Mouse (Mus musculus) liver, embryonic 13.5 days (tissue): Measurements from ENCODE around the gene Sept4. TPM values are rescaled to one million over a fixed set of nuclear protein-coding genes. Genes with fewer than 3 reads are reported as not detected.
A peak's percentile ranks its signal among the peaks of the same experiment; 100 is the strongest.

ENCODE experiments used
- ATAC-seq: fragments of 200-750 bp; cut with Nextera tagmentation; 2 replicates; pipeline ENCODE4 v1.8.0; 2017; ENCODE audit warnings: low read depth, mild to moderate bottlenecking, moderate number of reproducible peaks, moderate library complexity
- DNase-seq: peaks from one replicate; pipeline ENCODE4 v3.0.0; 2022
- H3K27ac ChIP-seq: fragments of 300-500 bp; sonication (generic); 2 replicates; pipeline ENCODE4 v1.5.1; 2015; ENCODE audit warnings: moderate library complexity, mild to moderate bottlenecking, inconsistent platforms
- H3K27me3 ChIP-seq: fragments of 300-500 bp; sonication (generic); 2 replicates; pipeline ENCODE4 v1.6.1; 2015; ENCODE audit warnings: mild to moderate bottlenecking, inconsistent platforms
- H3K36me3 ChIP-seq: fragments of 300-500 bp; sonication (generic); 2 replicates; pipeline ENCODE4 v1.6.1; 2015; ENCODE audit warnings: mild to moderate bottlenecking, inconsistent platforms
- H3K4me1 ChIP-seq: fragments of 300-500 bp; sonication (generic); replicated peaks from 2 replicates; pipeline ENCODE4 v1.6.1; 2015; ENCODE audit warnings: inconsistent platforms
- H3K4me2 ChIP-seq: fragments of 300-500 bp; sonication (generic); 2 replicates; pipeline ENCODE4 v1.6.1; 2015; ENCODE audit warnings: inconsistent platforms, mild to moderate bottlenecking, moderate library complexity
- H3K4me3 ChIP-seq: fragments of 300-500 bp; sonication (generic); replicated peaks from 2 replicates; pipeline ENCODE4 v1.5.1; 2015; ENCODE audit warnings: mild to moderate bottlenecking, inconsistent platforms
- H3K9ac ChIP-seq: fragments of 300-500 bp; sonication (generic); 2 replicates; pipeline ENCODE4 v1.6.1; 2015; ENCODE audit warnings: mild to moderate bottlenecking, inconsistent platforms
- H3K9me3 ChIP-seq: fragments of 300-500 bp; sonication (generic); replicated peaks from 2 replicates; pipeline ENCODE4 v1.6.1; 2016; ENCODE audit warnings: inconsistent platforms
- WGBS: fragments of 180-500 bp; shearing (Covaris S2); methylation state at CpG from one replicate; pipeline ENCODE4 v1.1.7; 2015; ENCODE audit not compliant: insufficient replicate concordance; 5-methylcytosine and 5-hydroxymethylcytosine counted together
- polyA plus RNA-seq: library from polyadenylated mRNA; unstranded; fragments of >200 nt; fragmentation: Nextera tagmentation; extraction: Ambion mirVana; gene quantifications from 2 replicates; pipeline ENCODE4 v1.2.1, GENCODE M21; 2015

Gene Sept4
- polyA plus RNA-seq, 1 experiment from 2014 or later: 11.2 TPM

- H3K9ac ChIP-seq: peak overlapping the region; percentile 18; the same call in 1 of the 2 replicates
- peak overlapping the region; percentile 87 for H3K4me2 ChIP-seq
Observed at GRCm38 (mm10) chr11:87579713-87580112, 11.0 kb downstream of the Sept4 start.

GRCm38 (mm10) chr11:87580543-87581085, 11.9 kb downstream of the Sept4 start:
- peaks cover 24% of the 10 kb centered on the region for H3K4me1 ChIP-seq

More at GRCm38 (mm10) chr11:87579713-87580112, 11.0 kb downstream of the Sept4 start:
- Histone ChIP-seq H3K27me3 (no peaks in the 10 kb centered on the region; the same call in 1 of the 2 replicates), H3K4me3 (no peak overlapping the region), H3K36me3 (no peaks in the 10 kb centered on the region), H3K4me1 (peaks cover 24% of the 10 kb centered on the region), H3K9me3 (no peaks in the 10 kb centered on the region), H3K27ac (0 out of 2 replicates have a peak overlapping the region, but pooled peaks have one; percentile 20)
- ATAC-seq (no peak), DNase-seq (no peak)
- WGBS: 42% methylated on average over 1 of the region's 1 CpGs

GRCm38 (mm10) chr11:87581161-87581865, 12.6 kb downstream of the Sept4 start:
- H3K9ac ChIP-seq: no peak overlapping the region
- no peaks in the 10 kb centered on the region for H3K36me3 ChIP-seq
- H3K4me1 ChIP-seq: peaks cover 24% of the 10 kb centered on the region
- H3K27ac ChIP-seq: no peak overlapping the region
- H3K4me2 ChIP-seq: no peak overlapping the region
- no peaks in the 10 kb centered on the region; the same call in 1 of the 2 replicates for H3K27me3 ChIP-seq
- DNase-seq: no peak
- H3K4me3 ChIP-seq: no peak overlapping the region
- ATAC-seq: no peak
- WGBS: 77% methylated on average over 12 of the region's 12 CpGs
- H3K9me3 ChIP-seq: no peaks in the 10 kb centered on the region

More at GRCm38 (mm10) chr11:87580543-87581085, 11.9 kb downstream of the Sept4 start:
- 53% methylated on average over 10 of the region's 10 CpGs for WGBS
- Histone ChIP-seq H3K27me3 (no peaks in the 10 kb centered on the region; the same call in 1 of the 2 replicates), H3K36me3 (no peaks in the 10 kb centered on the region), H3K27ac (no peak overlapping the region), H3K9ac (no peak overlapping the region), H3K4me2 (no peak overlapping the region), H3K9me3 (no peaks in the 10 kb centered on the region), H3K4me3 (no peak overlapping the region)
- DNase-seq: no peak
- ATAC-seq: no peak

- Histone ChIP-seq H3K9me3 (no peaks in the 10 kb centered on the region), H3K36me3 (no peaks in the 10 kb centered on the region), H3K27me3 (no peaks in the 10 kb centered on the region; the same call in 1 of the 2 replicates), H3K4me3 (no peak overlapping the region), H3K9ac (no peak overlapping the region), H3K4me1 (peaks cover 24% of the 10 kb centered on the region), H3K4me2 (no peak overlapping the region), H3K27ac (no peak overlapping the region)
- DNase-seq (no peak), ATAC-seq (no peak)
- 70% methylated on average over 8 of the region's 8 CpGs for WGBS
Observed at GRCm38 (mm10) chr11:87581933-87582710, 13.4 kb downstream of the Sept4 start.

- peaks cover 14% of the 10 kb centered on the region for H3K4me1 ChIP-seq
- no peaks in the 10 kb centered on the region for H3K9me3 ChIP-seq
- ATAC-seq (no peak), DNase-seq (no peak)
- H3K9ac ChIP-seq: no peak overlapping the region
- no peaks in the 10 kb centered on the region for H3K27me3 ChIP-seq
- 0 out of 2 replicates have a peak overlapping the region, but pooled peaks have one; percentile 13 for H3K27ac ChIP-seq
- no peaks in the 10 kb centered on the region for H3K36me3 ChIP-seq
- no peak overlapping the region for H3K4me3 ChIP-seq
- 63% methylated on average over 6 of the region's 6 CpGs for WGBS
- H3K4me2 ChIP-seq: no peak overlapping the region
Observed at GRCm38 (mm10) chr11:87583291-87584034, 14.8 kb downstream of the Sept4 start.

GRCm38 (mm10) chr11:87584711-87585505, 16.2 kb downstream of the Sept4 start:
- H3K27ac ChIP-seq: peak overlapping the region; percentile 52
- 69% methylated on average over 10 of the region's 10 CpGs for WGBS
- no peak for ATAC-seq
- H3K9ac ChIP-seq: no peak overlapping the region
- peaks cover 11% of the 10 kb centered on the region for H3K4me1 ChIP-seq
- DNase-seq: no peak
- no peaks in the 10 kb centered on the region for H3K36me3 ChIP-seq
- no peak overlapping the region for H3K4me2 ChIP-seq
- no peaks in the 10 kb centered on the region for H3K9me3 ChIP-seq
- no peaks in the 10 kb centered on the region for H3K27me3 ChIP-seq
- H3K4me3 ChIP-seq: no peak overlapping the region

GRCm38 (mm10) chr11:87587211-87587874, 18.6 kb downstream of the Sept4 start:
- no peak overlapping the region for H3K4me3 ChIP-seq
- H3K36me3 ChIP-seq: no peaks in the 10 kb centered on the region
- H3K27ac ChIP-seq: no peak overlapping the region
- no peaks in the 10 kb centered on the region for H3K9me3 ChIP-seq
- H3K27me3 ChIP-seq: no peaks in the 10 kb centered on the region
- H3K4me2 ChIP-seq: no peak overlapping the region
- peaks cover 22% of the 10 kb centered on the region for H3K4me1 ChIP-seq
- WGBS: 86% methylated on average over 5 of the region's 5 CpGs
- DNase-seq (no peak), ATAC-seq (no peak)
- H3K9ac ChIP-seq: no peak overlapping the region

- ATAC-seq (no peak), DNase-seq (no peak)
- WGBS: 90% methylated on average over 8 of the region's 8 CpGs
- no peaks in the 10 kb centered on the region for H3K27me3 ChIP-seq
- H3K4me1 ChIP-seq: peaks cover 44% of the 10 kb centered on the region
- peak overlapping the region; percentile 91; the same call in 1 of the 2 replicates for H3K4me2 ChIP-seq
- peaks cover 9% of the 10 kb centered on the region for H3K36me3 ChIP-seq
- H3K9ac ChIP-seq: no peak overlapping the region
- no peak overlapping the region for H3K4me3 ChIP-seq
- peak overlapping the region; percentile 7; the same call in 1 of the 2 replicates for H3K27ac ChIP-seq
- H3K9me3 ChIP-seq: no peaks in the 10 kb centered on the region
Observed at GRCm38 (mm10) chr11:87589605-87590004, 20.9 kb downstream of the Sept4 start.

- H3K4me1 ChIP-seq: peaks cover 58% of the 10 kb centered on the region
- peak overlapping the region; percentile 91 for H3K4me2 ChIP-seq
- DNase-seq: peak; percentile 26
- H3K27me3 ChIP-seq: no peaks in the 10 kb centered on the region
- no peak for ATAC-seq
- H3K4me3 ChIP-seq: peak overlapping the region; percentile 79
- peaks cover 12% of the 10 kb centered on the region for H3K36me3 ChIP-seq
- H3K9me3 ChIP-seq: no peaks in the 10 kb centered on the region
- H3K27ac ChIP-seq: peak overlapping the region; percentile 91
- H3K9ac ChIP-seq: peak overlapping the region; percentile 93
- WGBS: 2% methylated on average over 25 of the region's 25 CpGs
Observed at GRCm38 (mm10) chr11:87590841-87591525, 22.3 kb downstream of the Sept4 start.
